Mouse (Mus musculus) forebrain, postnatal 0 days (tissue): Measurements from ENCODE around the gene Snx29. TPM values are rescaled to one million over a fixed set of nuclear protein-coding genes. Genes with fewer than 3 reads are reported as not detected.

Experiments used
- ATAC-seq: fragments of 200-750 bp; cut with Nextera tagmentation; 2 replicates; pipeline ENCODE4 v1.8.0; 2017; ENCODE audit warnings: mild to moderate bottlenecking, moderate library complexity
- DNase-seq: peaks from one replicate; pipeline ENCODE4 v3.0.0-alpha.2; 2015
- H3K27ac ChIP-seq: fragments of 300-500 bp; sonication (generic); 2 replicates; pipeline ENCODE4 v1.5.1; 2014; ENCODE audit warnings: low read depth, mild to moderate bottlenecking, antibody characterized with exemption, low read length, moderate library complexity, mixed read lengths
- H3K27me3 ChIP-seq: fragments of 300-500 bp; sonication (generic); 2 replicates; pipeline ENCODE4 v1.6.1; 2014; ENCODE audit warnings: mild to moderate bottlenecking, low read length, mixed read lengths; ENCODE audit not compliant: insufficient read depth
- H3K36me3 ChIP-seq: fragments of 300-500 bp; sonication (generic); 2 replicates; pipeline ENCODE4 v1.6.1; 2014; ENCODE audit warnings: mild to moderate bottlenecking, moderate library complexity; ENCODE audit not compliant: insufficient read depth
- H3K4me1 ChIP-seq: fragments of 300-500 bp; sonication (generic); 2 replicates; pipeline ENCODE4 v1.6.1; 2014; ENCODE audit warnings: antibody characterized with exemption; ENCODE audit not compliant: insufficient read depth
- H3K4me2 ChIP-seq: fragments of 300-500 bp; sonication (generic); 2 replicates; pipeline ENCODE4 v1.6.1; 2014; ENCODE audit warnings: low read depth, mild to moderate bottlenecking, moderate library complexity
- H3K4me3 ChIP-seq: fragments of 300-500 bp; sonication (generic); 2 replicates; pipeline ENCODE4 v1.5.1; 2014; ENCODE audit warnings: low read depth, low read length, mixed read lengths
- H3K9ac ChIP-seq: fragments of 300-500 bp; sonication (generic); 2 replicates; pipeline ENCODE4 v1.6.1; 2014; ENCODE audit warnings: mild to moderate bottlenecking
- H3K9me3 ChIP-seq: fragments of 300-500 bp; sonication (generic); 2 replicates; pipeline ENCODE4 v1.6.1; 2016; ENCODE audit warnings: low read length
- CTCF ChIP-seq: sonication (generic); IDR thresholded peaks from 2 replicates; pipeline ENCODE4 v1.5.1; 2016; ENCODE audit warnings: antibody characterized with exemption, control low read depth, low read depth
- WGBS: fragments of 180-500 bp; shearing (Covaris S2); extraction: QIAGEN DNeasy Blood & Tissue Kit; methylation state at CpG from one replicate; pipeline ENCODE4 v1.1.7; 2014; 5-methylcytosine and 5-hydroxymethylcytosine counted together
- polyA plus RNA-seq: library from polyadenylated mRNA; unstranded; fragments of >200 nt; fragmentation: Nextera tagmentation; extraction: Ambion mirVana; gene quantifications from 2 replicates; pipeline ENCODE4 v1.2.1, GENCODE M21; 2015
- total RNA-seq: library from RNA; depleted of rRNA; stranded (reverse); fragments of >200 nt; gene quantifications from 2 replicates; pipeline ENCODE4 v1.2.3, GENCODE M21; 2014

The Snx29 gene
- total and polyA plus RNA-seq, 2 experiments from 2014 or later, result 5.8 to 20.6 TPM

DNA sequence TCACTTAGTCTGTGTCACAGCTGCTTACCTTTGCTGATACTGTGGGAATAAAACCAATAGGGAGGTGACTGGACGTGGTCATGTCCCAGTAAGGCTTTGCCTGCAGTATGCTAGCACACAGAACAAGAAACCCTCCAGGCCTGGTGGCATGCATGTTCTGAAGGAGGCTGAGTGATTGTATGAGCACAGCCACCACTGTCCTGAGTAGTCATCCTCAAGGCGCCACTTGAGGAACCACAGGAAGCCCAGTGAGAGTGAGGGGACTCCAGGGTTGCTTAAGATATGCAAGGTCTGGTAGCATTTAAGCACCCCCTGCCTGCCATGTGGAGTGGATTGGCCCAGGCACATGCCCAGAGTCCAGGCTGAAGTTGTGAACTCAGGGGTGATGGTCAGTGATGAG lies 430.8 kb downstream of the Snx29 start:
- no peak for TF ChIP-seq CTCF
- no peaks in the 10 kb centered on the region for H3K4me1 ChIP-seq
- H3K9me3 ChIP-seq, result no peaks in the 10 kb centered on the region
- no peak overlapping the region for H3K4me2 ChIP-seq
- DNase-seq (no peak), ATAC-seq (no peak)
- H3K4me3 ChIP-seq, result no peak overlapping the region
- WGBS, result 95% methylated on average over 2 of the region's 2 CpGs
- H3K36me3 ChIP-seq, result no peaks in the 10 kb centered on the region
- H3K27me3 ChIP-seq, result no peaks in the 10 kb centered on the region
- no peak overlapping the region for H3K27ac ChIP-seq
- no peak overlapping the region for H3K9ac ChIP-seq

DNA sequence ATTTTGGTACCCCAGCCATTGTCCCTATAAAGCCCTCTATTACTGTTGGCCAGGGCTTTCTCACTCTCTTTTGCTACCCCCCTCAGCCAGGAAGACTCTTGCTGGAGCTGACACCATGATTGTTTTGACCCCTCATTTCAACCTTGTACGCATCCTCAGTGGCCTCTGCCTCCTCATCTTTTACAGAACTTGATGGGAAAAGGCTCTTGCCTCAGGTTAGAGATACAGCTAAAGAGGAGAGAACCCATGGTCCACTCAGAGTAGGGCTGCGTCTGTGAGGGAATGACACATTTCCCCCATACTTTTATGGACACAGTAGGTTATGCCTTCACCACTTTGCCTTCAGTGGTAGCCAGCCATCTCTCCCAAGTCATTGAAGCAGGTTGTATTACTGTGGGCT lies 431.4 kb downstream of the Snx29 start:
- no peak for ATAC-seq
- no peaks in the 10 kb centered on the region for H3K27me3 ChIP-seq
- WGBS, result 93% methylated on average over 2 of the region's 2 CpGs
- H3K4me3 ChIP-seq, result no peak overlapping the region
- no peak overlapping the region for H3K4me2 ChIP-seq
- H3K9me3 ChIP-seq, result no peaks in the 10 kb centered on the region
- no peak for TF ChIP-seq CTCF
- no peaks in the 10 kb centered on the region for H3K4me1 ChIP-seq
- DNase-seq, result no peak
- H3K27ac ChIP-seq, result no peak overlapping the region
- H3K36me3 ChIP-seq, result no peaks in the 10 kb centered on the region
- no peak overlapping the region for H3K9ac ChIP-seq

DNA sequence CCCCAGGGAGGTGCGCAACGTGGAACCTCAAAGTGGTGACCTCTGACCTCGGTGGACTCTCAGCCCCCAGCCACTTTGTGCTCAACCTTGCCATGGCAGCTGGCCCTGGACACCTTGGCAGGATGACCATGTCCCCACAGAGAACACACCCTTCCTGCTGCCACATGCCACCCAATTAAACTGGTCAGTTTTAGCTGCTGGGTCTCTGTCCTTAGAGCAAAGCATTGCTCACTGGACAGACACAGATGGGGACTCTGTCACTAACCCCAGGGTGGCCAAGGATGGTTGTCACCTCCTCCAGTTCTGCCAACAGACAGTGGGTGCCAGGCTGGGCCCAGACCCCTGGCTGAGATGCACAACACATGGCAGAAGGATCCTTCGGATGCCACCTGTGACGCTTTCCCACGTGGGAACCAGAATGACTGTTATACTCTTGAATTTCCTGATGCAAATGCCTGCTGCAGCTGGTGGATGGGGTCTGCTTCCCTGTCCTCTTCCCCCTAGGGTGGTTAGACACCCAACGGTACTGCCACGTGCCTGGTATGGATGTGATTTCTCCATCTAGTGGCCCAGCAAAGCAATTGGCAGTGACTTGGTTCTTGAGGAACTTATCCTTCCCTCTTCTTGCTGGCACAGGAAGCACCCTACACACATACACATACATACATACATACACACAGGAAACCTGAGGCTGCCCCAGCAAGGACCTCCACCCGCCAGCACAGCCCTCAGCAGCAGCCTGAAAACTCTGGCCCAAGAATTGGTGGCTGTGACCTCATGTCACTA lies 432.8 kb downstream of the Snx29 start:
- peak; percentile 38 for TF ChIP-seq CTCF
- Histone ChIP-seq H3K4me2 (no peak overlapping the region), H3K4me3 (no peak overlapping the region), H3K9ac (no peak overlapping the region), H3K27me3 (no peaks in the 10 kb centered on the region), H3K9me3 (no peaks in the 10 kb centered on the region), H3K36me3 (no peaks in the 10 kb centered on the region), H3K27ac (no peak overlapping the region), H3K4me1 (no peaks in the 10 kb centered on the region)
- no peak for DNase-seq
- 78% methylated on average over 9 of the region's 9 CpGs for WGBS
- no peak for ATAC-seq

DNA sequence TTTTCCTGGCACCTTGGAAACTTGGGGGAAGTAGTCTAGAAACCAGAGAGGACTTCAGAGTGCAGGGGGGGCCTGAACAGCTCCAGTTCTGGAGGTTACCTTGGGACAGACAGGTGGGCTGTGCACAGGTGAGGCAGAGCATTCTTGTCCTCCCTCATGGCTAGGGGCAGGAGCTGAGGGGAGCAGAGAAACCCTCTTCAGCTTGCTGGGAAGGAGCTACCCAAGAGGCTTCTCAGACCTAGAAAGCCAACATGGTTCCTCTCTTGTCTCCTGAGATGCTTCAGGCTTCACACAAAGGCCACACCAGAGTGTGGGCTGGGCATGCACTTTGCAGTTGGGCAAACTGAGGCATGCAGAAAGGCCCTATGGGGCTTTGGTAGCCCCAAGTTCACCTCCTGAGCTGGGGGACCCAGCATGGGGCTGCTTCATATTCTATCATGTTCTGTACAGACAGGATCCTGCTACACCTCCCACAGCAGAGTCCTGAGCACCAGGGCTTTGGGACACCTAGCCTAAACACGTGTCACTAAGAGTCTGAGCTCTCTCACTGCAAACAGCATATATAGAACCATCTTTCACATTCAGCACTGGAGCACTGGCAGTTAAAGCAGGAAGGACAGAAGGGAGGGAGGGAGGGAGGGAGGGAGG lies 434.0 kb downstream of the Snx29 start:
- 81% methylated on average over 1 of the region's 1 CpGs for WGBS

DNA sequence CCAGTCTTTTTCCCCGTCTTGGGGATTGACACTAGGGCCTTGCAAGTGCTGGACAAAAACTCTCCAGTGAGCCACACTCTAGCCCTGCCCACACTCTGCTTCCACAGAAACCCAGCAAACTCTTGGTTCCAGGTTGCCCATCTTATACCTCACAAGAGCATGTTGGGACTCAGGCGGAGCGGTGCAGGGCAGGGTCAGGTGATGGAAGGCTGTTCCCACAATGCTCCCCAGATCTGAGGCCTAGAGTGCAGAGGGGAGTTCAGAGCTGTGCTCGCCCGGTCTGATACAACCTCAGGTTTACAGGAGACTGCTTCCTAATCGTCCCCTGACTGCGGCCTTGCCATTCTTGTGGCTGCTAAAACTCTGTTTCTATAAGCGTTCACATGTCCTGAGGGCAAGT lies 434.8 kb downstream of the Snx29 start:
- H3K27ac ChIP-seq, result no peak overlapping the region
- H3K9ac ChIP-seq, result no peak overlapping the region
- TF ChIP-seq CTCF, result no peak
- no peak for ATAC-seq
- WGBS, result 92% methylated on average over 8 of the region's 8 CpGs
- H3K9me3 ChIP-seq, result no peaks in the 10 kb centered on the region
- H3K4me1 ChIP-seq, result no peaks in the 10 kb centered on the region
- H3K27me3 ChIP-seq, result no peaks in the 10 kb centered on the region
- no peak for DNase-seq
- H3K36me3 ChIP-seq, result no peaks in the 10 kb centered on the region
- no peak overlapping the region for H3K4me3 ChIP-seq
- H3K4me2 ChIP-seq, result no peak overlapping the region

More for the DNA sequence above, 434.0 kb downstream of the Snx29 start:
- DNase-seq (no peak), ATAC-seq (no peak)
- no peaks in the 10 kb centered on the region for H3K4me1 ChIP-seq
- H3K4me3 ChIP-seq, result no peak overlapping the region
- H3K9ac ChIP-seq, result no peak overlapping the region
- no peak overlapping the region for H3K27ac ChIP-seq
- H3K9me3 ChIP-seq, result no peaks in the 10 kb centered on the region
- no peaks in the 10 kb centered on the region for H3K27me3 ChIP-seq
- no peak for TF ChIP-seq CTCF
- no peaks in the 10 kb centered on the region for H3K36me3 ChIP-seq
- no peak overlapping the region for H3K4me2 ChIP-seq

DNA sequence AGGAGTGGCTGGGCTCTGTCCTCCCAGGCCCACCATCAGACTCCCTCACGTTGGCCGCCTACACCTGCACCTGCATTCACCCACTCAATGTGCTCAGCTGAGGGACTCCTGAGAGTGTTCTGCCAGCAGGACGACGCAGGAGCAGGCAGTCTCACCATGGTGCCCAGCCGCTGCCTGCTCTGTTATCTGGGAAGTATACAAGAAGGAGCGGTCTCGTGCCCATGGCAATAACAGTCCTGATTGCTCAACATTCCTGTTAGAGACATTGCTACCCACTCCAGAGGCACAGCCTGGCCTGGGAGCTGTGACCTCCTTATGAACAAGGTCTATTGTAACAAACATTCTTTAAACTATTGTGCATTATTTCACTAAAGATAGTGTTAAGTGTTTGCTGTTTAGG lies 435.2 kb downstream of the Snx29 start:
- no peak for TF ChIP-seq CTCF
- no peak for ATAC-seq
- no peaks in the 10 kb centered on the region for H3K9me3 ChIP-seq
- H3K9ac ChIP-seq, result no peak overlapping the region
- no peak overlapping the region for H3K4me3 ChIP-seq
- WGBS, result 83% methylated on average over 7 of the region's 7 CpGs
- no peak overlapping the region for H3K4me2 ChIP-seq
- H3K4me1 ChIP-seq, result no peaks in the 10 kb centered on the region
- DNase-seq, result no peak
- no peaks in the 10 kb centered on the region for H3K36me3 ChIP-seq
- H3K27ac ChIP-seq, result no peak overlapping the region
- H3K27me3 ChIP-seq, result no peaks in the 10 kb centered on the region

DNA sequence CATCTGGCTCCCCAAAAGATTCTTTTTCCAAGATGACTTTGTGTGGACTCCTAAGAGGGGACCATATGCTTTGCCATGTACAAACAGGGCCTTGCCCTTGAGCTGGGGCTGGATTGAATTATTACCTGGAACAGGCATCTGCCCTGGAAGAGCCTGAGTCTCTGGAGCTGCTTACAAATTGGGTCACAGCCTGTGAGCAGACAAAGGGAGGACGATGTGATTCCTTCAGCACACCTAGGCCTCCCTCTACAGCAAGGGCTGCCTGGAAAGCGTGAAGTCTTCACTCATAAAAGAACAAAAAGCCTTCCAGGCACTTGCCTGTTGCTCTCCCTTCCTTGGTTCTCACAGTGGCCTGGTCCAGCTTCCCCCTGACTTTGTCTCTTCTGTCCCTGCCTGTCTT lies 449.6 kb downstream of the Snx29 start:
- Histone ChIP-seq H3K9me3 (no peaks in the 10 kb centered on the region), H3K4me3 (no peak overlapping the region), H3K4me2 (no peak overlapping the region), H3K36me3 (no peaks in the 10 kb centered on the region), H3K27me3 (no peaks in the 10 kb centered on the region), H3K27ac (no peak overlapping the region), H3K4me1 (no peaks in the 10 kb centered on the region), H3K9ac (no peak overlapping the region)
- no peak for DNase-seq
- WGBS, result 75% methylated on average over 2 of the region's 2 CpGs
- TF ChIP-seq CTCF, result no peak
- ATAC-seq, result no peak
